Mouse (Mus musculus): ENCODE data around the gene Gm597. TPM values are rescaled to one million over a fixed set of nuclear protein-coding genes. Genes with fewer than 3 reads are reported as not detected.

Gene Gm597
- polyA plus RNA-seq (2012; rRNA removed) (not detected in 2 replicates), polyA plus RNA-seq (2014; fragmentation: Nextera tagmentation; extraction: Ambion mirVana) (not detected in 2 replicates)

DNA sequence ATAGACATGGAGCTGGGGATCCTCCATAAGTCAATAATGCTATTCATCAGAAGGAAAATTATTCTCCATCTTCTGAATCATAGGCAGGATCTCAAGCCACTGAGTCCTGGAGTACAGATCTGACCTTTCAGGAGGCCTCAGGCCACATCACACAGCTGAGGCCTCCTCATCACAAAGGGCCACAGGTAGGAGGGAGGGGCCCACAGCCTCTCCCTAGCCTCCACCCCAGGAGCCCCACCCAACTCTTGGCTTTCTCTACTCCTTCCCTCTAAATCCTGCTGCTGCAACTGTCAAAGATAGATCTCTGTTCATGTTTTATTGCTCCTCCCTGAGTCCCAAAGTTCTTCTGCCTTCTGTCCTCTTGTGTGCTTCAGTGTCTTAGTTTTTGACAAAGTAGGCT, at the start of gene Gm597:
Gm597 (minus strand) TSS at position 101 of the 400 bp plus-strand sequence.
- Histone ChIP-seq H3K36me3 (replicated peaks; ENCODE audit: control insufficient read depth, insufficient read depth, low read depth) (no peaks in the 10 kb centered on the region), H3K9me3 (ENCODE audit: control insufficient read depth, low read length) (no peaks in the 10 kb centered on the region), H3K27ac (no peak within 1 kb of the TSS), H3K4me3 (ENCODE audit: insufficient read depth in 1 of 2, low read depth in 2 of 2, low read length in 2 of 2) (no peak within 1 kb of the TSS), H3K27me3 (ENCODE audit: control insufficient read depth, insufficient read depth, low read length) (no peaks in the 10 kb centered on the region), H3K9ac (replicated peaks) (no peak within 1 kb of the TSS), H3K4me2 (ENCODE audit: low read depth) (no peak within 1 kb of the TSS), H3K4me1 (replicated peaks; ENCODE audit: control insufficient read depth in 2 of 2, insufficient read depth in 2 of 2, low read length in 1 of 2) (no peaks in the 10 kb centered on the region)
- TF ChIP-seq EP300 (IDR thresholded peaks at IDR 0.05; ENCODE audit: low read depth) (no peak), CTCF (IDR thresholded peaks at IDR 0.05; ENCODE audit: low read depth) (no peak)
- ATAC-seq (ENCODE audit: insufficient read depth) (no peak), DNase-seq (ENCODE audit: low read depth in 3 of 3, low spot score in 3 of 3) (no peak)

GRCm38 (mm10) chr1:28807689-28808088, 27.6 kb upstream of the Gm597 start:
- no peak for DNase-seq (ENCODE audit: low read depth in 3 of 3, low spot score in 3 of 3)
- Histone ChIP-seq H3K27me3 (ENCODE audit: control insufficient read depth, insufficient read depth, low read length) (no peaks in the 10 kb centered on the region), H3K27ac (no peak overlapping the region), H3K4me3 (ENCODE audit: insufficient read depth in 1 of 2, low read depth in 2 of 2, low read length in 2 of 2) (no peak overlapping the region), H3K4me2 (ENCODE audit: low read depth) (no peak overlapping the region), H3K9ac (replicated peaks) (no peak overlapping the region), H3K36me3 (replicated peaks; ENCODE audit: control insufficient read depth, insufficient read depth, low read depth) (no peaks in the 10 kb centered on the region), H3K9me3 (ENCODE audit: control insufficient read depth, low read length) (no peaks in the 10 kb centered on the region), H3K4me1 (replicated peaks; ENCODE audit: control insufficient read depth in 2 of 2, insufficient read depth in 2 of 2, low read length in 1 of 2) (no peaks in the 10 kb centered on the region)
- TF ChIP-seq EP300 (IDR thresholded peaks at IDR 0.05; ENCODE audit: low read depth) (no peak), CTCF (IDR thresholded peaks at IDR 0.05; ENCODE audit: low read depth) (no peak)
- ATAC-seq (ENCODE audit: insufficient read depth) = no peak
- WGBS (ENCODE audit: insufficient replicate concordance) = 67% methylated on average over 1 of the region's 1 CpGs

DNA sequence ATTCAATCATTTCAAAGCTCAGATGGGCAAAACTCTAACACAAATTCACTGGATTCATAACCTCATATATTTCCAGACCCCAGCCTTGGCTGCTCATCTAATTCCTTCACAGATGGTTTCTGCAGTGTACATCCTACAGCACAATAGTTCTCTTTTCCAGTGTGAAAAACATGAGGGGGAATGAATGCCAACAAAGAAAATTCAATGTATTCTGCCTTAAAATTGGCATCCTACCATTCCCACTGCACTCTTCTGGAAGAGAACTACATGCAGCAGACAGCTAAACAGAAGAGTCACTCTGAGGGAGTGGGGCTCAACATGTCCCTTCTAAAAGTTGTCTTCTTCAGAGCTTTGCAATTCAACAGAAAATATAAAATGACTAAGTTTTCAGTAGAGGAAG, 26.6 kb upstream of the Gm597 start:
- H3K4me3 ChIP-seq (ENCODE audit: insufficient read depth in 1 of 2, low read depth in 2 of 2, low read length in 2 of 2) = no peak overlapping the region
- H3K27ac ChIP-seq = no peak overlapping the region
- ATAC-seq (ENCODE audit: insufficient read depth) = no peak
- H3K4me1 ChIP-seq (replicated peaks; ENCODE audit: control insufficient read depth in 2 of 2, insufficient read depth in 2 of 2, low read length in 1 of 2) = no peaks in the 10 kb centered on the region
- H3K4me2 ChIP-seq (ENCODE audit: low read depth) = no peak overlapping the region
- no peaks in the 10 kb centered on the region for H3K9me3 ChIP-seq (ENCODE audit: control insufficient read depth, low read length)
- H3K36me3 ChIP-seq (replicated peaks; ENCODE audit: control insufficient read depth, insufficient read depth, low read depth) = no peaks in the 10 kb centered on the region
- no peaks in the 10 kb centered on the region for H3K27me3 ChIP-seq (ENCODE audit: control insufficient read depth, insufficient read depth, low read length)
- H3K9ac ChIP-seq (replicated peaks) = no peak overlapping the region
- DNase-seq (ENCODE audit: low read depth in 3 of 3, low spot score in 3 of 3) = no peak
- no peak for TF ChIP-seq EP300 (IDR thresholded peaks at IDR 0.05; ENCODE audit: low read depth)
- TF ChIP-seq CTCF (IDR thresholded peaks at IDR 0.05; ENCODE audit: low read depth) = no peak

- WGBS (ENCODE audit: insufficient replicate concordance) = 69% methylated on average over 14 of the region's 14 CpGs
- Histone ChIP-seq H3K4me2 (ENCODE audit: low read depth) (no peak overlapping the region), H3K27me3 (ENCODE audit: control insufficient read depth, insufficient read depth, low read length) (no peaks in the 10 kb centered on the region), H3K4me3 (ENCODE audit: insufficient read depth in 1 of 2, low read depth in 2 of 2, low read length in 2 of 2) (no peak overlapping the region), H3K9me3 (ENCODE audit: control insufficient read depth, low read length) (no peaks in the 10 kb centered on the region), H3K9ac (replicated peaks) (no peak overlapping the region), H3K4me1 (replicated peaks; ENCODE audit: control insufficient read depth in 2 of 2, insufficient read depth in 2 of 2, low read length in 1 of 2) (no peaks in the 10 kb centered on the region), H3K27ac (no peak overlapping the region), H3K36me3 (replicated peaks; ENCODE audit: control insufficient read depth, insufficient read depth, low read depth) (no peaks in the 10 kb centered on the region)
- no peak for ATAC-seq (ENCODE audit: insufficient read depth)
- no peak for TF ChIP-seq EP300 (IDR thresholded peaks at IDR 0.05; ENCODE audit: low read depth)
- DNase-seq (ENCODE audit: low read depth in 3 of 3, low spot score in 3 of 3) = no peak
Observed at GRCm38 (mm10) chr1:28800881-28801280, 20.8 kb upstream of the Gm597 start.
